Comparison of ENCODE assay signal across 20 mouse cellular contexts in the genomic region with DNA sequence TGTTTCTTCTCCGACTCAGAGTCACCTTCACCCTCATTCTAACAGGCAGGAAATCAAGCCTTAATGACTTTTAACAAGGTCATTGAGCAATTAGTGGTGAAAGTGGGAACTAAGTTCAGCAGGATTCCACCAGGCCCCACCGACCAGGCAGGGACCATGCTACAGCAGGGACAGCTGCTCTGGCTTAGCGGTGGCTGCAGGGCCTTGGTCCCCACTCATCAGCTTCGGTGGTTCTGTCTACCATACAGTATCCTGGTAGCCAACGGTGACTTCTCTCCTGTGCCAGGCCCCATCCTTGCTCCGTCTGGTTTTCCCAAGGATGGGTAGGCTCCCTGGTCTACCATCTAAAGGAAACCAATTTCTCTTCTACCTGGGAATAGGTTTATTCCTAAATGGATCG.
"Had no signal": no experiment of that assay in that cellular context is flagged by ENCODE, and none has a peak within 500 bp of the region (broad histone marks: within the 10 kb centered on the region; RNA-seq: fewer than 3 reads in every experiment).

No protein-coding gene starts in this region.

- H3K4me3 ChIP-seq: limb, embryonic 12.5 days; limb, embryonic 15.5 days; midbrain, embryonic 13.5 days; myocyte; neural tube, embryonic 13.5 days; stomach, embryonic 15.5 days had no signal

- H3K9ac ChIP-seq: limb, embryonic 12.5 days; limb, embryonic 15.5 days; liver, embryonic 14.5 days; liver, postnatal 0 days; lung, embryonic 14.5 days; midbrain, embryonic 13.5 days; neural tube, embryonic 13.5 days; stomach, embryonic 15.5 days had no signal

- H3K27ac ChIP-seq: limb, embryonic 12.5 days; limb, embryonic 15.5 days; liver, embryonic 14.5 days; macrophage; midbrain, embryonic 13.5 days; neural tube, embryonic 13.5 days; stomach, embryonic 15.5 days had no signal

- ATAC-seq: liver, postnatal 0 days; lung, postnatal 0 days; midbrain, embryonic 13.5 days had no signal

- H3K36me3 ChIP-seq: limb, embryonic 12.5 days; limb, embryonic 15.5 days; midbrain, embryonic 13.5 days; neural tube, embryonic 13.5 days; stomach, embryonic 15.5 days had no signal

- DNase-seq: kidney, adult 9 months; kidney, postnatal 14 days; kidney, postnatal 4 days; left cerebral cortex, postnatal 4 days; liver, postnatal 0 days; lung, embryonic 14.5 days; retina, postnatal 1 day; right cerebral cortex, postnatal 25 days; spleen, adult 18-20 months; thymus, postnatal 25 days had no signal

- H3K4me2 ChIP-seq: limb, embryonic 12.5 days; limb, embryonic 15.5 days; liver, embryonic 11.5 days; lung, embryonic 14.5 days; midbrain, embryonic 13.5 days; neural tube, embryonic 13.5 days; stomach, embryonic 15.5 days had no signal

- H3K9me3 ChIP-seq: limb, embryonic 12.5 days; limb, embryonic 15.5 days; midbrain, embryonic 13.5 days; neural tube, embryonic 13.5 days; stomach, embryonic 15.5 days had no signal

- H3K4me1 ChIP-seq: limb, embryonic 12.5 days; limb, embryonic 15.5 days; midbrain, embryonic 13.5 days; neural tube, embryonic 13.5 days; stomach, embryonic 15.5 days had no signal

- H3K27me3 ChIP-seq: limb, embryonic 12.5 days; limb, embryonic 15.5 days; midbrain, embryonic 13.5 days; neural tube, embryonic 13.5 days; stomach, embryonic 15.5 days had no signal
